In genomic region chr1:178527547-178528361, GRCm38 (mm10) we compare ENCODE assay signal across 8 mouse cellular contexts. TPM values are rescaled to one million over a fixed set of nuclear protein-coding genes. Genes with fewer than 3 reads are reported as not detected.
DNase-seq lines count a peak whose midpoint lies in the region; ATAC-seq lines count a peak whose summit lies in the region.

No protein-coding gene starts in this region.

- peak; percentile 19 for ATAC-seq in embryonic facial prominence, embryonic 11.5 days (replicated peaks; ENCODE audit: insufficient number of reproducible peaks, low FRiP score, low TSS enrichment, low read depth)
- peak; percentile 32 for ATAC-seq in limb, embryonic 12.5 days (ENCODE audit: insufficient number of reproducible peaks, insufficient read depth, low FRiP score, low TSS enrichment, low read depth)
- peak; percentile 15 for ATAC-seq in midbrain, embryonic 13.5 days
- ATAC-seq in stomach, embryonic 15.5 days (ENCODE audit: insufficient read depth, low FRiP score, low read depth) = 0 out of 2 replicates have a peak, but pooled peaks have one; percentile 38

- peak overlapping the region; percentile 80 for H3K9ac ChIP-seq in embryonic facial prominence, embryonic 11.5 days (replicated peaks; ENCODE audit: low read length)
- H3K9ac ChIP-seq in limb, embryonic 12.5 days (replicated peaks) = peak overlapping the region; percentile 89
- H3K9ac ChIP-seq in midbrain, embryonic 13.5 days (replicated peaks) = peak overlapping the region; percentile 75
- peak overlapping the region; percentile 50 for H3K9ac ChIP-seq in stomach, embryonic 15.5 days

- H3K27me3 ChIP-seq in embryonic facial prominence, embryonic 11.5 days (ENCODE audit: control insufficient read depth, insufficient read depth, low read length) = peaks cover 5% of the 10 kb centered on the region; the same call in 1 of the 2 replicates
- H3K27me3 ChIP-seq in limb, embryonic 12.5 days = 0 out of 2 replicates have a peak, but pooled peaks cover 4% of the 10 kb centered on the region
- peaks cover 18% of the 10 kb centered on the region for H3K27me3 ChIP-seq in midbrain, embryonic 13.5 days
- peaks cover 21% of the 10 kb centered on the region for H3K27me3 ChIP-seq in stomach, embryonic 15.5 days (replicated peaks)

- no peaks in the 10 kb centered on the region for H3K4me1 ChIP-seq in embryonic facial prominence, embryonic 11.5 days (ENCODE audit: control insufficient read depth, insufficient read depth, low read length)
- peaks cover 35% of the 10 kb centered on the region for H3K4me1 ChIP-seq in limb, embryonic 12.5 days (replicated peaks)
- H3K4me1 ChIP-seq in midbrain, embryonic 13.5 days (replicated peaks) = peaks cover 40% of the 10 kb centered on the region
- peaks cover 26% of the 10 kb centered on the region for H3K4me1 ChIP-seq in stomach, embryonic 15.5 days

- peak; percentile 31 for DNase-seq in layer of hippocampus, adult 11-12 months (ENCODE audit: low spot score)
- no peak for DNase-seq in layer of hippocampus, adult 9-10 months (ENCODE audit: low spot score)
- peak; percentile 66 for DNase-seq in embryonic facial prominence, embryonic 11.5 days (ENCODE audit: low spot score)
- DNase-seq in heart, adult 18-20 months = peak; percentile 35 to 59
- peak; percentile 46 for DNase-seq in kidney, adult 18-20 months

- WGBS in embryonic facial prominence, embryonic 11.5 days = under 1% methylated on average over 59 of the region's 59 CpGs
- WGBS in limb, embryonic 12.5 days = under 1% methylated on average over 58 of the region's 59 CpGs
- WGBS in midbrain, embryonic 13.5 days = under 1% methylated on average over 59 of the region's 59 CpGs
- under 1% methylated on average over 59 of the region's 59 CpGs for WGBS in stomach, embryonic 15.5 days

- peak overlapping the region; percentile 79 for H3K4me3 ChIP-seq in embryonic facial prominence, embryonic 11.5 days (ENCODE audit: low read depth, low read length)
- H3K4me3 ChIP-seq in limb, embryonic 12.5 days (replicated peaks) = peak overlapping the region; percentile 87
- H3K4me3 ChIP-seq in midbrain, embryonic 13.5 days (replicated peaks) = peak overlapping the region; percentile 67
- peak overlapping the region; percentile 65 for H3K4me3 ChIP-seq in stomach, embryonic 15.5 days (replicated peaks)

- H3K4me2 ChIP-seq in embryonic facial prominence, embryonic 11.5 days (ENCODE audit: low read depth, low read length) = peak overlapping the region; percentile 97
- peak overlapping the region; percentile 99 for H3K4me2 ChIP-seq in limb, embryonic 12.5 days
- peak overlapping the region; percentile 99 for H3K4me2 ChIP-seq in midbrain, embryonic 13.5 days (replicated peaks)
- peak overlapping the region; percentile 99 for H3K4me2 ChIP-seq in stomach, embryonic 15.5 days

- H3K36me3 ChIP-seq in embryonic facial prominence, embryonic 11.5 days (replicated peaks; ENCODE audit: control insufficient read depth, insufficient read depth, low read depth, low read length) = no peaks in the 10 kb centered on the region
- H3K36me3 ChIP-seq in limb, embryonic 12.5 days = no peaks in the 10 kb centered on the region
- no peaks in the 10 kb centered on the region for H3K36me3 ChIP-seq in midbrain, embryonic 13.5 days
- H3K36me3 ChIP-seq in stomach, embryonic 15.5 days = no peaks in the 10 kb centered on the region

- H3K27ac ChIP-seq in embryonic facial prominence, embryonic 11.5 days (replicated peaks; ENCODE audit: low read depth, low read length) = peak overlapping the region; percentile 84
- H3K27ac ChIP-seq in limb, embryonic 12.5 days = peak overlapping the region; percentile 95
- peak overlapping the region; percentile 87 for H3K27ac ChIP-seq in midbrain, embryonic 13.5 days
- H3K27ac ChIP-seq in stomach, embryonic 15.5 days = no peak overlapping the region; the same call in 1 of the 2 replicates

- H3K9me3 ChIP-seq in embryonic facial prominence, embryonic 11.5 days (replicated peaks; ENCODE audit: control insufficient read depth, low read length) = no peaks in the 10 kb centered on the region
- 0 out of 2 replicates have a peak, but pooled peaks cover 3% of the 10 kb centered on the region for H3K9me3 ChIP-seq in limb, embryonic 12.5 days
- H3K9me3 ChIP-seq in midbrain, embryonic 13.5 days = no peaks in the 10 kb centered on the region
- H3K9me3 ChIP-seq in stomach, embryonic 15.5 days = no peaks in the 10 kb centered on the region

RNA-seq across cellular contexts. Expression of gene Kif26b, which starts 1.2 kb away (rescaled TPM):
- polyA plus RNA-seq in embryonic facial prominence, embryonic 11.5 days (2014; fragmentation: Nextera tagmentation; extraction: Ambion mirVana) = 12.3 and 15.5 TPM in 2 replicates
- total RNA-seq in heart, adult 18-20 months (2021) = 1 to 10 TPM; 3.4 to 3.8 TPM
- polyA plus RNA-seq in limb, embryonic 12.5 days (2016; fragmentation: Nextera tagmentation; extraction: Ambion mirVana) = 32.0 and 33.2 TPM in 2 replicates
- polyA plus RNA-seq in midbrain, embryonic 13.5 days (2015; fragmentation: Nextera tagmentation; extraction: Ambion mirVana) = 5.4 and 5.7 TPM in 2 replicates
- polyA plus RNA-seq in stomach, embryonic 15.5 days (2015; fragmentation: Nextera tagmentation; extraction: Ambion mirVana) = 3.4 and 5.7 TPM in 2 replicates
